Mouse (Mus musculus) right cerebral cortex, postnatal 4 days (tissue): ENCODE measurements around the gene E330017A01Rik.

Experiments used
- DNase-seq: peaks from one replicate; pipeline ENCODE4 v3.0.0-alpha.2; 2022

The E330017A01Rik gene

GRCm38 (mm10) chr16:58662287-58662791, 23.8 kb upstream of the E330017A01Rik start:
- no peak for DNase-seq

DNA sequence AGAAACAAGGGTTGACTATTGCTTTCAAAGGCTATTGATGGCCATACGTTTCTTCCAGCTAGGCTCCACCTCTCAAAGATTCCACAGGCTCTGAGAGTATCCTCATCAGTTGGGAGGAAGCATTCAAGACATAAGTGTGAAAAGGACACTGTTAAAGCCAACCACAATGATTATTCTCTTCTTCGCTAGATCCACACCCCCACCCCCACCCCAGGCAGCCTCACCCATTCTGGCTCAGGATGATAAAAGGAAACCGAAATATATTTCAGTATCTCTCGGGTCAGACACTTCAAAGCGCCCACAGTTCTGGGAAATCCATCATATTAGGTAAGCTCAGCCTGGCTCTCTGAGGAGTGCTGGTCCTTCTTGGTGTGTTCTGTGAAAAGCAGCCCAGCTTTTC, 23.3 kb upstream of the E330017A01Rik start:
- DNase-seq: no peak

GRCm38 (mm10) chr16:58658668-58659067, 20.1 kb upstream of the E330017A01Rik start:
- no peak for DNase-seq

DNA sequence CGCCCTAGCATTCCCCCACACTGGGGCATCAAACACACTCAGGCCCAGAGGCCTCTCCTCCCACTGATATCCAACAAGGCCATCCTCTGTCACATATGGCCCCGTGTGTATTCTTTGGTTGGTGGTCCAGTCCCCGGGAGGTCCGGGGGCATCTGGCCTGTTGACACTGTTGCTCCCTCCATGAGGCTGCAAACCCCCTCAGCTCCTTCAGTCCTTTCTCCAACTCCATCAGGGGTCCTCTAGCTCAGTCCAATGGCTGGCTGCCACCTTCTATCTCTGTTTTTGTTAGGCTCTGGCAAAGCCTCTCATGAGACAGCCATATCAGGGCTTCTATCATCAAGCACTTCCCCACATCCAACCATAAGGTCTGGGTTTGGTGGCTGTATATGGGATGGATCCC, 18.0 kb upstream of the E330017A01Rik start:
- DNase-seq: no peak

- no peak for DNase-seq
Observed at GRCm38 (mm10) chr16:58655751-58656150, 17.2 kb upstream of the E330017A01Rik start.

DNA sequence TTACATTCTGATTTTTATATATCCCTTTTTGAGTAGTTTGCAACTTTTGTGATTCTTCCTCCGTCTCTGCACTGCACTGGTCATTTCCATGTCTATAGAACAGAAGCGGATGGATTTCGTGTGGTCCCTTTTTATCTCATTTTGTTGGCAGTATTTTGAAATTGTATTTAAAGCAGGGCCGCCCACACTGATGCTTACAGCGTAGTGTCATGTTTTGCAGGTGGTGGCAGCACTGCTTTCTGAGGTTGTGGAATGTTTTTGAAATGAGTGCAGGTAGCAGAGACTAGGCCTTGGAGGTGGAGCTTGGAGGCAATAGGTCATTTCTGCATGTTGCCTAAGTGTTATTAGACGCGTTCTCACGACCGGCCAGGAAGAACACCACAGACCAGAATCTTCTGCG, 11.4 kb upstream of the E330017A01Rik start:
- DNase-seq: no peak

GRCm38 (mm10) chr16:58638016-58638415, 523 bp downstream of the E330017A01Rik start:
- DNase-seq: no peak

DNA sequence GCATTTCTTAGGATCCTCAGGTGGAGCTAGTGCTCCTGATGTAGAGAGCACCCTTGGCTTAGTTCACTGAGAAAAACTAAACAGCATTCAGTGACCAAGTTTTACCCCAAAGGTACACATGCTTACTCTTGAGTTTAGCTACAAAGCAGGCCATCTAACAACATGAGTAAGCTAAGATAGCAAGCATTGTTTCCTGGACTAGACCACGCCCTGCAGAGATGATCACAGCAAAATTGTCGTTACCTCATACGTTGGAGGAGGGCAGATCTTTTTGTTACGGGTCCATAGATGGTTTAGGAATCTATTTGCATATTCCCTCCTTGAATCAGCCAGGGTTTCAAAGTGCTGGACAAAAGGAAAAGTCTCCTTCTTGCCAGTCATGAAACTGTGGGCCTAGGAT, 1.1 kb downstream of the E330017A01Rik start:
- no peak for DNase-seq

DNA sequence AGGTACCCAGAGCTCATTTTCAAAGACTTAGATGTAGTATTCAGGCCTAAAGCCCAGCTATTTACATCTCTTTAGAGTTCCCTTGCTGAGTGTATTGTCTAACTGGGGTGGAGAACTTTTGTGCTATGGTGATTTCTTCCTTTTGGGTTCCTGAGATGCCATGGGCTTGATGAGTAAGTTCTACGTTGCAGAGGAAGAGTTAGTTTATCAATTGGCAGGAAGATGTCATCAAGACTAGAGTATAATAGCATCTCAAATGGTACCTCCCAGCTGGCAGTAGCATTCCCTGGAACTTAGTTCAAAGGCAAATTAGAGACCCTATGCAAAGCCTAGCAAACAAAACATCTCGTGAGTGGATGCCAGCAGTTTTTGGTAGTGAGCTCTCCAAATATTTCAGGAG, 2.7 kb downstream of the E330017A01Rik start:
- DNase-seq: no peak

DNA sequence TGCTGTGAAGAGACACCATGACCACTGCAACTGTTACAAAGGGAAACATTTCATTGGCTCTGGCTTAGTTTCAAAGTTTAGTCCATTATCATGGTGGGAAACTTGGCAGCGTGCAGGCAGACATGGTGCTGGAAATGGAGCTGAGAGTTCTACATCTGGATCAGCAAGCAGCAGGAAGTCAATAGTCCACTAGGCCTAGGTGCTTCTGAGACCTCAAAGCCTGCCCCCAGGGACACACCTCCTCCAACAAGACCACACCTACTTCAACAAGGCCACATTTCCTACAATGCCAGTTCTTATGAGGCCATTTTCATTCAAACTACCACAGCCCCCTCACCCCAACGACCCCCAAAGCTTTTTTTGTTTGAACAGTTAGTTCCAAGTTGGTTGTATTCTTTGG, 8.8 kb downstream of the E330017A01Rik start:
- DNase-seq: no peak

DNA sequence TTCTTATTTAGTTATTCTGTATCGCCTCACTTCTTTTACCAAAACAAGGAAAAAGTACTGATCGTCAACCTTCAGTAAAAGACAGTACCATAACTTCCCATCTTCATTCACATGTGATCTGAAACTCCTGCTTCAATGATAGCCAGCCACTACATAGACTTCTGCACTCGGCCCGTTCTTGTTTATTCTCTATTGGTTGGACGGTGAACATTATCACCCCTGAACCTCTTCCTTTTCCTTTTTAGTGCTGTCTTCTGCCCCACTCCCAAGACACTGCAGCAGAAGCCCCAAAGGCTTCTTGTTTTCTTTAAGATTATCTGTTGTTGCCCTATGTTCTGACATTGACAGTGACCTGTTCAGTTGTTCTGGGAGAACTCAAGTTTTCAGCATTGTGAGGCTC, 9.6 kb downstream of the E330017A01Rik start:
- no peak for DNase-seq

DNA sequence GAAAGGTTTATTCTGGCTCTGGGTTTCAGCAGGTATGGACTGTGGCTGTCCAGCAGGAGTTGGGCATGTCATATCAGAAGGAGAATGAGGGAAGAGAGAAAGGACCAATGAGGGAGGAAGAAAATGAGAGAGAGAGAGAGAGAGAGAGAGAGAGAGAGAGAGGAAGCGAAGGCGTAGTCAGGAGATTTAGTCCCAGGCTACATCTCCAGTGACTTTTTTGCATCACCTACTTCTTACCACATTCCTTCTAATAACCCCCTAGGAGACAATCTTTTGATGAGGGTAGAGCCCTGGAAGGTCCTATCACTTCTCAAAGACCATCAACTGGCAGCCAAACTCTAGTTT, 10.2 kb downstream of the E330017A01Rik start:
- DNase-seq: no peak

GRCm38 (mm10) chr16:58627597-58628335, 10.8 kb downstream of the E330017A01Rik start:
- DNase-seq: no peak

DNA sequence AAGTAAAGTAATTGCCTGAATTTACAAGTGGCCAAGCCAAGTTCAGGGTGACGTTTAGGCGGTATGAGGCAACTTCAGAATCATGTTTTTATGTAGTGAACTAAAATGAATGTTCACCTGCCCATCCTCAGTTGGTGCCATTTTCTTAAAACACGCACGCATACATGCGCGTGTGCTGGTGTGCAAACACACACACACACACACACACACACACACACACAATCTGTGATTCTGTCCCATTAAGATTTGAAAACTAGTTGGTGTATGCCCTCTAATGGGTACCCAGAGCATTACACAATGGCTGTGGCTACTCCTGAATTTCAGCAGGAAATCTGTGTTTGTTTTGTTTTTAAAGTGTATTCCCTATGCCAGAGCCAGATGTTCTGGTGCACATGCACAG, 14.6 kb downstream of the E330017A01Rik start:
- peak; percentile 17 for DNase-seq

DNA sequence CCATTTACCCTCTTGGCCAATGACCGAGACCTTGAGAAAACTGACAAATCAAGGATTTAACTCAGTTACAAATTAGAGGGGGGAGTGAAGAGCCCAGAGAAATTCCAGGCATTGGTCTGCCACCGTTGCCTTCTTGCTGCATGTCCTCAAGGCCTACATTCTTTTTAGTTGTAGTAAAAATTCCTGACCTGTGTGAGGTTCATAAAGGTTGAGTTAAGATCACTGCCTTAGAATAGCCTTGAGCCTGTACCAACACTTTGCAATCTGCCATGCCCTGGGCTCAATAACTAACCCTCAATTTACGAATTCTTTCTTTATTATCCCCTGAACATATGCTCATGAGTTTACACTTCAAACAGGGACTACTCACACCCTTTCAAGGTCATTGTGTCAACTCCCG, 15.4 kb downstream of the E330017A01Rik start:
- DNase-seq: no peak

DNA sequence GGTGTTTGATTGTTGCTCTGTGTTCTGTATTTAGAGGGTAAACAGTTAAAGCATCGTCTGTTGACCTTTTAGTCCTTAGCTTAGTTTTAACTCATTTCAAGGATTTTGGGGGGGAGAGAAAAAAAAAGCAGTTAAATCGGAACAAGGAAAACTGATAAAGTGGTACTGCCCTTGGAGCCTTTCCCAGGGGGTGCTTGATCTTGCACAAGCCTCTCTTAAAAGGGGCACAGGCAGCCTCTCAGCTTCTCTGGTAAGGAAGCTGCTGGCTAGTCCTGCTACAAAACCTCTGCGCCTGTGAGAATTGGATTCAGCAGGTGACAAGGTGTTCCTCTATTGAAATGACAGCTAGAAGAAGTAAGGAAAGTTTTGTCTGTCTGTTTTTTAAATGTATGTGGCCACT, 16.2 kb downstream of the E330017A01Rik start:
- DNase-seq: no peak

GRCm38 (mm10) chr16:58617346-58617745, 21.2 kb downstream of the E330017A01Rik start:
- no peak for DNase-seq

- no peak for DNase-seq
Observed at GRCm38 (mm10) chr16:58616878-58617277, 21.7 kb downstream of the E330017A01Rik start, which contains the start of gene Gm813. Gm813 (minus strand) TSS chr16:58616978.

DNA sequence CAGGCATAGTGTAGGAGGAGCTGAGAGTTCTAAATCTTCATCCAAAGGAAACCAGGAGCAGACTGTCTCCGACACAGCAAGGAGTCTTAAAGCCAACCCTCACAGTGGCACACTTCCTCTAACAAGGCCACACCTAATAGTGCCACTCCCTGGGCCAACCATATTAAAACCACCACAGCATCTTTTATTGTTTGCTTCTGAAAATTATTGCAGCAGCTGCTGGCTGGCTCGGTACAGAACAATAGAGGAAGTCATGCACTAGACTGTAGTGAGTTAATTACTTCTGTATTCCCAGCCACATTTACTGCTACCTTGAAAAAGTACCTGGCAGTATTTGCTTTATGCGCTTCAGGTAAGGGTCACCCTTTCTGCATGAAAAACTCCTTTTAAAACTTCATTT, 25.6 kb downstream of the E330017A01Rik start:
- no peak for DNase-seq

GRCm38 (mm10) chr16:58607101-58607500, 31.4 kb downstream of the E330017A01Rik start:
- DNase-seq: no peak

DNA sequence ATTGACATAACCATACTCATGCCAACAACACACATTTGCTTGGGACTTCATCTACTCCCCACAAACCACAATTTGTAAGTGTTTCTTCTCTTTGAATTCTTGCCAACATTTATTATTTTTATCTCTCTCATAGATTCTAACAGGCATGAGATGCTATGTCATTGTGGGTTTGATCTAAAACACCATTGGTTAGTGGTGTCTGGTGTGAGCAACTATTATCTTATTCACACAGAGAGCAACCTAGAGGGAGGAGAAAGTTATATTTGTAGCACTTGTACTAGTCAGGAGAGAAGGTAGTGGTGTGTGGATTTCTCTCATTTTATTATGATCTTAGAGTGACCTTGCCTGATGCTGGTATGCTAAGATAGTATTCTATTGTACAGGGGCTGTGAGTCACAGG, 33.9 kb downstream of the E330017A01Rik start:
- no peak for DNase-seq

DNA sequence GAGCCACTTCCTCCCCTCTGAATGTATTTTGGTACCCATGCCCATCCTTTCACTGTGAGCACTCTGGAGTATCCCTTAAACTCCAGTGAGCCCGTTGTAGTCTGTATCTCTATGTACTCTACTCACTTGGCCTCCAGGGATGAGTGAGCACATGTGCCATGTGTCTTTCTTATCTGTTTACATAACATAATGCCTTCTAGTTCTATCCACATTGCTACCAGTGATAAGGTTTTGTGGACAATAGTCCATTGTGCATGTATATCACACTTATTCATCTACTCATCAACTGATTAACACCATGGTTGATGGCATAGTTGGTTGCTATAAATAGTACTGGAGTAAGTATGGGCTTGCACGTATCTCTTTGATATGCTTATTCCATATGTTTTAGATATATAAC, 34.7 kb downstream of the E330017A01Rik start:
- DNase-seq: no peak

DNA sequence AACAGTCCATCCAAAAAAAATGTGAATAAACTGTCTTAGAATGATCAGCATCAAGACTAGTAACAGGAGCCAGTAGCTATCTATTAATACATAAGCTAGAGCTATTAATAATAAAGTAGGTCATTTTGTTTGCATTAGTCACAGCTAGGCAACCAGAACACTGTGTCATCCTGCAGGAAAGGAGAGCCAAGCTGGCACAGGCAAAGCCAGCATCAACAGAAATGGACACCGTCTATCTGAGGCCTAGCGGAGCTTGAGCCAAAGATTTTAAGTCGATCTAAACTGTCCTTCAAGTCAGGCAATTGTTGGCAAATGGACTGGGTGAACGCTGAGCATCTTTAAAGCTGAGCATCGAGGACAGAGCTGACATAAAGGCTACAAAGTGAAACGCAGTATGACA, 37.7 kb downstream of the E330017A01Rik start:
- no peak for DNase-seq

DNA sequence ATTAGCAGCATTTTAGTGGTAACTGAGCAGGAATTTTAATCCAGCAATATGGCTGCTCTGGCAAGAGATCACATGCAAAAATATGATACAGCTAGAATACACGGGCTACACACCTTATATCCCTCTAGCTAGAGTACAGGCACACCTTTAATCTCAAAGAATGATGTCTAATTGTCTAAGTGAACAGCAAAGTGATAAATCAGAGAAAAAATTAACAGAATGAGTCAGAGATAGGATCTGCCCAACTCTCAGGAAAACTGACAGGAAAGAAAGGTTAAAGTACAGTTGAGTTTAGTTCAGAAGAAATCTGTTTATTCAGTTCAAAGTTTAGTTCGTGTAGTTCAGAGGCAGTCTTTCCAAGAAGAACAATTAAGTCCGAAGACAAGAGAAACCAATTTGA, 47.2 kb downstream of the E330017A01Rik start:
- no peak for DNase-seq

DNA sequence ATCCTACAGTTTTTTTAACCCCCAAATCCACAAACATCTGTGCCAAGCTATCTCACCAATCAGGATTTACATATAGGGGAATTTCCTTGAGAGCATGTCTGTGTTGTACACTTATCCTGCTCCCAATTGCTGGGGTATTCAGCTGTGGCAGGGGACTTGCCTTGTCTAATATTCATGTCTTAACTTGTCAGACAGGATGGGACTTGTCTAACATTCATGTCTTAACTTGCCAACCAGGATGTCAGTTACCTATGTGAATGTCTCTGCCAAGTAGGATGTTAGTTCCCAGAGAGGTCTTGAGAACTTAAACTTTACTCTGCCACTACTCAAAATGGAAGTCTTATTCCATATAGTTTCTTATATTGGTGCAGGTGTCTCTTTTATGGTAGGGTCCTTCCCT, 49.1 kb downstream of the E330017A01Rik start:
- no peak for DNase-seq
